Mouse (Mus musculus): ENCODE measurements at regions not wholly inside any gene's neighbourhood (a gene's known extent, or its start where the extent isn't known, plus 50 kb on each side); places are given as distances from the start of the nearest gene placed in this dataset.

DNA sequence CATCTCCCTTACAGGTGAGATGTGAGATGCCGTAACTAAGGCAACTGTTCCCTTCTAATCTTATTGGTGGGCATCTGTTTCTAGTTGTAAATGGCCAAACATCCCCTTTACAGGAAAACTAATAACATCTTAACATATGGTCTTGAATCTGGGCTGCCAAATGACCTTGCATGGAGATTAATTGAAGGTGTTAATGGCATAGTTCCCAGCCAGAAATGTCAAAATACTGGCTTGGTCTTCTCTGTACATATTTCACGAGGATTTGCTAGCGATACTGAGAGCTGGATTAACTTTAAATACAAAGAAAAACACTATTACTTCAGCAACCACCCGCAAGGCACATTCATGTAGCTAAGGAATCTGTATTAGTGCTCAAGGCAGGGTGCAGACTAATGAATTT lies 244.0 kb upstream of the Meis1 start:
- in situ Hi-C loops (cut with MboI; ENCODE audit: low pct_ligation_motif_present, low pct_unique_long_range_greater_than_20kb, low sequenced_read_pairs) = no loop called here

DNA sequence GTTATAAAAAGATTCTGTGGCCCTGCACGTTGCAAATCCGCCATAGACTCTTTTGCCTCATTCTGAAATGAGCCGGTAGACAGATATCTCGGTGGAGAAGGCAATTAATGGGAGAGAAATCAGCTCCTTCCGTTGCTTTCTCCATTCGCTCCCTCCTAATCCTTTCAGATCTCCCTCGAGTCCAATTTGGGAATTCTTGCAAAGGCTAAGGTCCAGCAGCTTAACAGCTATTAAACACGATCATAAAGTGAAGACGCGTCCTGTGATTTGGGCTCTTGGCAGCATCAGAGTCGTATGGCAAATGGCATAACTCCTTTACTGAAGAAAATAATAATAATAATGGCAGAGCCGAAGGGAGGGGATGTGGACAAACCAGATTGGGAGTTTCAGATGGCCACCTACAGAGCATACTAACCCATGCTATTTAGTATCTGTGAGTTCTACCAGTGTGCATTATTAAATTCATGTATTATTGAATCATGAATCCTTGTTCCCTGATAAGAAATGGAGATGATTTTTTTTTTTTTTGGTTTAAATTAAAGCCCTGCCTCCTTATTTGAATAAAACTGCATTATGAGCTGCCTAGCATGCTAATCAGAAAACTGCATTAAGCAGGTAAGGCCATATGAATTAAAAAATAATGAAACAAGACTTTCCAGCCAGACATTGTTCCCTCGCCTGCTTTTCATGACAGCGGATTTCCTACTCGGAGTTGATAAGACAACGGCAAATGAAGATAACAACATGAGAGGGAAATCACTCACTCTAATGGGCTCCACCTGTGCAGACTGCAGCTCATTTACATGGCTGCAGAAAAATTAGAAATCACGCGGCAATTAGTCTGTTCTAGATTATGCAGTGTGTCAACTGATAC lies 246.2 kb upstream of the Meis1 start:
- no peak for TF ChIP-seq TCF12 (IDR thresholded peaks at IDR 0.05; ENCODE audit: low read depth, low read length)
- no peak for TF ChIP-seq ZC3H11A (IDR thresholded peaks at IDR 0.05; ENCODE audit: low read depth, low read length)
- no peak for TF ChIP-seq TBP (conservative IDR thresholded peaks at IDR 0.05; ENCODE audit: low read depth, low read length)
- TF ChIP-seq MYC (IDR thresholded peaks at IDR 0.05; ENCODE audit: low read depth, low read length) = no peak
- no peak for TF ChIP-seq POLR2A (IDR thresholded peaks at IDR 0.05; ENCODE audit: low read depth, low read length)
- TF ChIP-seq SMC3 (IDR thresholded peaks at IDR 0.05; ENCODE audit: low read depth, low read length) = no peak
- no peak for TF ChIP-seq MAFK (IDR thresholded peaks at IDR 0.05; ENCODE audit: insufficient replicate concordance, low read length)
- no peak for TF ChIP-seq BHLHE40 (IDR thresholded peaks at IDR 0.05; ENCODE audit: low read depth, low read length)
- no peak for TF ChIP-seq ETS1 (conservative IDR thresholded peaks at IDR 0.05; ENCODE audit: low read depth, low read length)
- no peak for TF ChIP-seq POLR2AphosphoS2 (IDR thresholded peaks at IDR 0.05; ENCODE audit: low read depth, low read length)
- TF ChIP-seq PAX5 (IDR thresholded peaks at IDR 0.05; ENCODE audit: low read length) = no peak
- TF ChIP-seq ZKSCAN1 (IDR thresholded peaks at IDR 0.05; ENCODE audit: borderline replicate concordance, low read depth, low read length) = no peak
- TF ChIP-seq USF1 (IDR thresholded peaks at IDR 0.05; ENCODE audit: low read depth, low read length) = no peak
- TF ChIP-seq HCFC1 (IDR thresholded peaks at IDR 0.05; ENCODE audit: low read depth, low read length) = no peak
- no peak for TF ChIP-seq USF2 (conservative IDR thresholded peaks at IDR 0.05; ENCODE audit: low read depth, low read length)
- no peak for TF ChIP-seq MAX (IDR thresholded peaks at IDR 0.05; ENCODE audit: low read length)
- TF ChIP-seq CTCF (conservative IDR thresholded peaks at IDR 0.05 in 1 of 2, IDR thresholded peaks at IDR 0.05 in 1 of 2; ENCODE audit: low read depth in 2 of 2, low read length in 2 of 2) = no peak
- Histone ChIP-seq H3K27me3 (replicated peaks) (no peaks in the 10 kb centered on the region), H3K4me3 (replicated peaks in 1 of 3; ENCODE audit: low read depth in 2 of 3, low read length in 2 of 3, poor library complexity in 1 of 3) (no peak overlapping the region), H3K79me2 (replicated peaks; ENCODE audit: control insufficient read depth, extremely low read depth, insufficient read depth, poor library complexity, severe bottlenecking) (no peaks in the 10 kb centered on the region), H3K4me2 (ENCODE audit: insufficient read depth, low read depth, poor library complexity, severe bottlenecking) (no peak overlapping the region), H3K36me3 (replicated peaks in 1 of 2; ENCODE audit: control insufficient read depth in 1 of 2, insufficient read depth in 1 of 2, low read length in 1 of 2) (no peaks in the 10 kb centered on the region), H3K9me3 (replicated peaks; ENCODE audit: low read length) (no peaks in the 10 kb centered on the region), H3K27ac (ENCODE audit: insufficient read depth, low read depth) (no peak overlapping the region), H3K4me1 (ENCODE audit: control insufficient read depth in 1 of 2, insufficient read depth in 2 of 2) (peaks cover 0 to 7% of the 10 kb centered on the region in 2 experiments; a peak in 1 of 4 replicates), H3K9ac (ENCODE audit: insufficient read depth, low read depth) (no peak overlapping the region)
- no peak for DNase-seq (ENCODE audit: extremely low read depth)
- in situ Hi-C loops (cut with MboI; ENCODE audit: low pct_ligation_motif_present, low pct_unique_long_range_greater_than_20kb, low sequenced_read_pairs) = no loop called here
- dilution Hi-C loops (cut with MboI; ENCODE audit: extremely low pct_ligation_motif_present, extremely low pct_unique_long_range_greater_than_20kb, low sequenced_read_pairs) = no loop called here

More for the DNA sequence above, 244.0 kb upstream of the Meis1 start:
- Histone ChIP-seq H3K27ac (ENCODE audit: insufficient read depth, low read depth) (no peak overlapping the region), H3K36me3 (replicated peaks in 1 of 2; ENCODE audit: control insufficient read depth in 1 of 2, insufficient read depth in 1 of 2, low read length in 1 of 2) (no peaks in the 10 kb centered on the region), H3K4me1 (ENCODE audit: control insufficient read depth in 1 of 2, insufficient read depth in 2 of 2) (peaks cover 0 to 7% of the 10 kb centered on the region in 2 experiments; a peak in 1 of 4 replicates), H3K4me3 (replicated peaks in 1 of 3; ENCODE audit: low read depth in 2 of 3, low read length in 2 of 3, poor library complexity in 1 of 3) (no peak overlapping the region), H3K9ac (ENCODE audit: insufficient read depth, low read depth) (no peak overlapping the region), H3K27me3 (replicated peaks) (no peaks in the 10 kb centered on the region), H3K79me2 (replicated peaks; ENCODE audit: control insufficient read depth, extremely low read depth, insufficient read depth, poor library complexity, severe bottlenecking) (no peaks in the 10 kb centered on the region), H3K4me2 (ENCODE audit: insufficient read depth, low read depth, poor library complexity, severe bottlenecking) (no peak overlapping the region), H3K9me3 (replicated peaks; ENCODE audit: low read length) (no peaks in the 10 kb centered on the region)
- dilution Hi-C loops (cut with MboI; ENCODE audit: extremely low pct_ligation_motif_present, extremely low pct_unique_long_range_greater_than_20kb, low sequenced_read_pairs) = no loop called here
- no peak for TF ChIP-seq GABPA (IDR thresholded peaks at IDR 0.05; ENCODE audit: insufficient replicate concordance, low read depth, low read length)
- no peak for TF ChIP-seq ZC3H11A (IDR thresholded peaks at IDR 0.05; ENCODE audit: low read depth, low read length)
- TF ChIP-seq E2F4 (IDR thresholded peaks at IDR 0.05; ENCODE audit: insufficient replicate concordance, low read depth, low read length) = no peak
- no peak for TF ChIP-seq ELF1 (IDR thresholded peaks at IDR 0.05; ENCODE audit: low read depth, low read length)
- no peak for TF ChIP-seq SIN3A (IDR thresholded peaks at IDR 0.05; ENCODE audit: low read length)
- DNase-seq (ENCODE audit: extremely low read depth) = no peak
